Mouse (Mus musculus) liver, embryonic 11.5 days (tissue): ENCODE results near the gene 1700069L16Rik. TPM values are rescaled to one million over a fixed set of nuclear protein-coding genes. Genes with fewer than 3 reads are reported as not detected.

Experiments
- ATAC-seq: fragments of 200-750 bp; cut with Nextera tagmentation; replicated peaks from 2 replicates; pipeline ENCODE4 v1.8.0; 2017; ENCODE audit warnings: moderate number of reproducible peaks, mild to moderate bottlenecking, moderate TSS enrichment, moderate library complexity; ENCODE audit not compliant: low FRiP score
- DNase-seq: peaks from one replicate; pipeline ENCODE4 v3.0.0-alpha.2; 2017; ENCODE audit warnings: low spot score
- H3K27ac ChIP-seq: fragments of 300-500 bp; sonication (generic); 2 replicates; pipeline ENCODE4 v1.5.1; 2014; ENCODE audit warnings: mild to moderate bottlenecking, low read depth, low read length, control low read depth
- H3K27me3 ChIP-seq: fragments of 300-500 bp; sonication (generic); replicated peaks from 2 replicates; pipeline ENCODE4 v1.6.1; 2014; ENCODE audit warnings: low read length, mixed read lengths; ENCODE audit not compliant: control insufficient read depth, insufficient read depth
- H3K36me3 ChIP-seq: fragments of 300-500 bp; sonication (generic); 2 replicates; pipeline ENCODE4 v1.6.1; 2014; ENCODE audit warnings: mild to moderate bottlenecking, low read length, moderate library complexity, mixed read lengths; ENCODE audit not compliant: control insufficient read depth, insufficient read depth
- H3K4me1 ChIP-seq: fragments of 300-500 bp; sonication (generic); replicated peaks from 2 replicates; pipeline ENCODE4 v1.6.1; 2014; ENCODE audit warnings: low read length, mixed read lengths; ENCODE audit not compliant: control insufficient read depth, insufficient read depth
- H3K4me2 ChIP-seq: fragments of 300-500 bp; sonication (generic); 2 replicates; pipeline ENCODE4 v1.6.1; 2014; ENCODE audit warnings: mild to moderate bottlenecking, control low read depth, moderate library complexity
- H3K4me3 ChIP-seq: fragments of 300-500 bp; sonication (generic); 2 replicates; pipeline ENCODE4 v1.5.1; 2014; ENCODE audit warnings: low read depth, low read length, control low read depth
- H3K9ac ChIP-seq: fragments of 300-500 bp; sonication (generic); 2 replicates; pipeline ENCODE4 v1.6.1; 2014; ENCODE audit warnings: low read depth, low read length, control low read depth
- H3K9me3 ChIP-seq: fragments of 300-500 bp; sonication (generic); 2 replicates; pipeline ENCODE4 v1.6.1; 2016; ENCODE audit warnings: low read length, inconsistent platforms, mixed read lengths; ENCODE audit not compliant: control insufficient read depth
- WGBS: fragments of 180-500 bp; shearing (Covaris S2); extraction: QIAGEN DNeasy Blood & Tissue Kit; methylation state at CpG from one replicate; pipeline ENCODE4 v1.1.7; 2014; 5-methylcytosine and 5-hydroxymethylcytosine counted together
- polyA plus RNA-seq: library from polyadenylated mRNA; unstranded; fragments of >200 nt; fragmentation: Nextera tagmentation; extraction: Ambion mirVana; gene quantifications from 2 replicates; pipeline ENCODE4 v1.2.1, GENCODE M21; 2014

1700069L16Rik gene
- polyA plus RNA-seq, 1 experiment from 2014 or later, result not detected

- 57% methylated on average over 5 of the region's 5 CpGs for WGBS
- Histone ChIP-seq H3K9ac (no peak overlapping the region), H3K4me3 (no peak overlapping the region), H3K36me3 (no peaks in the 10 kb centered on the region), H3K4me1 (peaks cover 5% of the 10 kb centered on the region; the same call in 1 of the 2 replicates), H3K27me3 (peaks cover 16% of the 10 kb centered on the region), H3K27ac (no peak overlapping the region), H3K9me3 (no peaks in the 10 kb centered on the region), H3K4me2 (no peak overlapping the region)
- ATAC-seq (no peak), DNase-seq (no peak)
Measured at GRCm38 (mm10) chr5:113648647-113649211, 75.8 kb downstream of the 1700069L16Rik start.

GRCm38 (mm10) chr5:113647141-113647540 lies 77.4 kb downstream of the 1700069L16Rik start:
- Histone ChIP-seq H3K36me3 (no peaks in the 10 kb centered on the region), H3K9ac (no peak overlapping the region), H3K4me2 (no peak overlapping the region), H3K9me3 (no peaks in the 10 kb centered on the region), H3K27ac (no peak overlapping the region), H3K4me1 (peaks cover 5% of the 10 kb centered on the region; the same call in 1 of the 2 replicates), H3K4me3 (no peak overlapping the region), H3K27me3 (peaks cover 16% of the 10 kb centered on the region)
- ATAC-seq (no peak), DNase-seq (no peak)
- WGBS, result 84% methylated on average over 8 of the region's 8 CpGs

GRCm38 (mm10) chr5:113644520-113644919 lies 80.1 kb downstream of the 1700069L16Rik start:
- no peak overlapping the region for H3K4me3 ChIP-seq
- no peaks in the 10 kb centered on the region for H3K27me3 ChIP-seq
- WGBS, result 55% methylated on average over 4 of the region's 4 CpGs
- H3K4me2 ChIP-seq, result no peak overlapping the region
- no peak overlapping the region for H3K9ac ChIP-seq
- H3K4me1 ChIP-seq, result no peaks in the 10 kb centered on the region
- H3K9me3 ChIP-seq, result no peaks in the 10 kb centered on the region
- H3K36me3 ChIP-seq, result no peaks in the 10 kb centered on the region
- H3K27ac ChIP-seq, result no peak overlapping the region
- no peak for ATAC-seq
- no peak for DNase-seq

- Histone ChIP-seq H3K4me2 (no peak overlapping the region), H3K4me3 (no peak overlapping the region), H3K27me3 (no peaks in the 10 kb centered on the region), H3K36me3 (no peaks in the 10 kb centered on the region), H3K4me1 (no peaks in the 10 kb centered on the region), H3K9ac (no peak overlapping the region), H3K27ac (no peak overlapping the region), H3K9me3 (no peaks in the 10 kb centered on the region)
- ATAC-seq (peak; percentile 67), DNase-seq (no peak)
- WGBS, result 52% methylated on average over 18 of the region's 18 CpGs
Measured at GRCm38 (mm10) chr5:113643107-113643848, 81.3 kb downstream of the 1700069L16Rik start.

Other genes starting within 250 kb of the 1700069L16Rik start
- gene Wscd2, start 234.4 kb downstream of the 1700069L16Rik start, polyA plus RNA-seq, result 0.29 and 0.45 TPM in 2 replicates
- gene Cmklr1, start 74.3 kb downstream of the 1700069L16Rik start, polyA plus RNA-seq, result 2.5 and 2.6 TPM in 2 replicates
- 2.9 and 3.7 TPM in 2 replicates for gene Ficd, start 11.0 kb upstream of the 1700069L16Rik start, polyA plus RNA-seq
- gene Sart3, start 47.7 kb upstream of the 1700069L16Rik start, polyA plus RNA-seq, result 52.0 and 54.4 TPM in 2 replicates
- gene Iscu, start 48.0 kb upstream of the 1700069L16Rik start, polyA plus RNA-seq, result 109 and 117 TPM in 2 replicates
- gene Tmem119, start 75.7 kb upstream of the 1700069L16Rik start, polyA plus RNA-seq, result 15.6 and 16.9 TPM in 2 replicates
- 17.1 and 17.8 TPM in 2 replicates for gene Selplg, start 107.9 kb upstream of the 1700069L16Rik start, polyA plus RNA-seq
- 122 and 137 TPM in 2 replicates for gene Coro1c, start 184.0 kb upstream of the 1700069L16Rik start, polyA plus RNA-seq